Mouse (Mus musculus): ENCODE results near the gene Agtrap.
"Not testable (repeated sequence)": the region's sequence is repeated elsewhere in the genome, so short reads cannot be mapped to it uniquely, and the experiment has no call there.

The Agtrap gene

GRCm38 (mm10) chr4:148087907-148088527 lies at the start of gene Agtrap:
TSS of gene Agtrap (minus strand) at chr4:148088031.
- DNase-seq (ENCODE audit: low spot score in 2 of 2): peak; percentile 85 to 93

GRCm38 (mm10) chr4:148137503-148137902 lies 49.7 kb upstream of the Agtrap start:
- no peak for DNase-seq (ENCODE audit: low spot score in 2 of 2)

- DNase-seq (ENCODE audit: low spot score in 2 of 2): no peak
These were observed 47.2 kb upstream of the Agtrap start for GRCm38 (mm10) chr4:148134988-148135387.

GRCm38 (mm10) chr4:148131497-148132081 lies 43.8 kb upstream of the Agtrap start:
- DNase-seq (ENCODE audit: low spot score in 2 of 2): no peak

- DNase-seq (ENCODE audit: low spot score in 2 of 2): no peak
These were observed 43.0 kb upstream of the Agtrap start, which contains the start of gene Draxin for GRCm38 (mm10) chr4:148130561-148131413. TSS of gene Draxin (minus strand) at chr4:148130698.

GRCm38 (mm10) chr4:148130133-148130532 lies 42.3 kb upstream of the Agtrap start, which contains the start of gene Mad2l2:
TSS of gene Mad2l2 (plus strand) at chr4:148130384.
- DNase-seq (ENCODE audit: low spot score in 2 of 2): no peak

GRCm38 (mm10) chr4:148128672-148129071 lies 40.8 kb upstream of the Agtrap start:
- no peak for DNase-seq (ENCODE audit: low spot score in 2 of 2)

GRCm38 (mm10) chr4:148128241-148128640 lies 40.4 kb upstream of the Agtrap start:
- no peak for DNase-seq (ENCODE audit: low spot score in 2 of 2)

GRCm38 (mm10) chr4:148122694-148123066 lies 34.8 kb upstream of the Agtrap start:
- no peak for DNase-seq (ENCODE audit: low spot score in 2 of 2)

- no peak for DNase-seq (ENCODE audit: low spot score in 2 of 2)
These were observed 34.3 kb upstream of the Agtrap start for GRCm38 (mm10) chr4:148121982-148122693.

- DNase-seq (ENCODE audit: low spot score in 2 of 2): no peak
These were observed 33.5 kb upstream of the Agtrap start for GRCm38 (mm10) chr4:148121362-148121761.

- DNase-seq (ENCODE audit: low spot score in 2 of 2): no peak
These were observed 32.7 kb upstream of the Agtrap start for GRCm38 (mm10) chr4:148120555-148120954.

- not testable (repeated sequence) for DNase-seq (ENCODE audit: low spot score in 2 of 2)
These were observed 31.7 kb upstream of the Agtrap start for GRCm38 (mm10) chr4:148119578-148119977.

- no peak for DNase-seq (ENCODE audit: low spot score in 2 of 2)
These were observed 29.6 kb upstream of the Agtrap start for GRCm38 (mm10) chr4:148117392-148117791.

- peak in 1 of 2 experiments; percentile 43 for DNase-seq (ENCODE audit: low spot score in 2 of 2)
These were observed 28.8 kb upstream of the Agtrap start for GRCm38 (mm10) chr4:148116657-148117056.

- peak in 1 of 2 experiments; percentile 55 for DNase-seq (ENCODE audit: low spot score in 2 of 2)
These were observed 27.6 kb upstream of the Agtrap start for GRCm38 (mm10) chr4:148115467-148115866.

- peak; percentile 60 to 86 for DNase-seq (ENCODE audit: low spot score in 2 of 2)
These were observed 27.0 kb upstream of the Agtrap start for GRCm38 (mm10) chr4:148114758-148115391.

GRCm38 (mm10) chr4:148112519-148112918 lies 24.7 kb upstream of the Agtrap start:
- no peak for DNase-seq (ENCODE audit: low spot score in 2 of 2)

GRCm38 (mm10) chr4:148109215-148109614 lies 21.4 kb upstream of the Agtrap start:
- DNase-seq (ENCODE audit: low spot score in 2 of 2): no peak

- DNase-seq (ENCODE audit: low spot score in 2 of 2): no peak
These were observed 20.8 kb upstream of the Agtrap start for GRCm38 (mm10) chr4:148108565-148109100.
